Mouse (Mus musculus) telencephalon, adult 2 months (tissue): ENCODE measurements around the gene Uspl1.
A peak's percentile ranks its signal among the peaks of the same experiment; 100 is the strongest.

Experiments used
- DNase-seq: peaks from one replicate; pipeline ENCODE4 v3.0.0-alpha.2; 2011; ENCODE audit warnings: low read depth, low spot score

Uspl1 gene

DNA sequence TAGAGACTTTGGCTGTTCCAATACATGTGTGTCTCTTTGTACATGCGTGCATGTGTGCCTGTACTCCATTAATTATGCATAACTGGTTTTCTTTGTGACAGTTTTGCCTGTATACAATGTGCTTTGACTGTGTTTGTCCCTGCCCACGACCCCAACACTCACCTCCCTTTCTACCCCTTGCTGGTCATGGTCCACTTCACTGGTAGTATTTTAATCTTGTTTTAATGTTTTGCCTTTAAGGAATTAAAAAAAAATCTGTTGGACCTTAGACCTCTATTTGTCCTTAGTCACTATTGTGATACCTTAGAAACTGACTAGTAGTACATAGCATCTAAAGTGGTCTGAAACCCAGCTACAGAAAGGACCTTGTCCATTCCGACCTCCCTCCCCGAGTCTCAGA is 26.9 kb downstream of the Uspl1 start:
- DNase-seq = no peak

DNA sequence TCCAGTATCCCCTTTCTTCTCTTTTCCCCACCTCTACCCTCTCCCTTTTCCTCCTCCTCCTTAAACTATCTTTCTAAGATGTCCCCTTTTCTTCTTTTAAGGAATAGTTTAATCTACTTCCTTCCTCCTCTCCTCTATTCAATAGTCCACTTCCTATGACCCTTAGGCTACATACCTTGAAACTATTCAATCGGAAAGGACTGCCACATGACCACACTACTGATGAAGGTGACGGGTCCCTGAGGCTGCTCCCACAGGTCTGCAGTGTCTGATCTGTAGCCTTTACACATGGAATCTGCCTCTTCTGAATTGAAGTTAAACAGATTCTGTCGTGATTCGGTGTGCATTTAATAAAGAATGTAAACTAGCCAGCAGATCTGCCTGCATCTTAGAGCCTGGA is 28.7 kb downstream of the Uspl1 start:
- no peak for DNase-seq

DNA sequence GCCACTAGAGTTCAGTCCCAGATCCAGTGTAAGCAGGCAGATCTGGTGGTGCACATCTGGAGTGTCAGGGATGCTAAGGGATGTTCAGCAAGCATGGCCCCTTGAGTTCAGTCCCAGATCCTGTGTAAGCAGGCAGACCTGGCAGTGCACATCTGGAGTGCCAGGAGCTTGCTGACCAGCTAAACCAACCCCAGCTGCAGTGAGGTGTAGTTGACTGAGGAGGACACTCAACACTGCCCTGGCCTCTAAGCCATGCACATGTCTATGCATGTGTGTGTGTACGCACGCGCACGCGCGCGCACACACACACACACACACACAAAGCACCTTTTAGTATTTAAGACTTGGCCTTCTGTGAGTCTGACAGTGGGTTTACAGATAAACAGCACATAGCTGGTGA is 31.4 kb downstream of the Uspl1 start:
- DNase-seq = no peak

DNA sequence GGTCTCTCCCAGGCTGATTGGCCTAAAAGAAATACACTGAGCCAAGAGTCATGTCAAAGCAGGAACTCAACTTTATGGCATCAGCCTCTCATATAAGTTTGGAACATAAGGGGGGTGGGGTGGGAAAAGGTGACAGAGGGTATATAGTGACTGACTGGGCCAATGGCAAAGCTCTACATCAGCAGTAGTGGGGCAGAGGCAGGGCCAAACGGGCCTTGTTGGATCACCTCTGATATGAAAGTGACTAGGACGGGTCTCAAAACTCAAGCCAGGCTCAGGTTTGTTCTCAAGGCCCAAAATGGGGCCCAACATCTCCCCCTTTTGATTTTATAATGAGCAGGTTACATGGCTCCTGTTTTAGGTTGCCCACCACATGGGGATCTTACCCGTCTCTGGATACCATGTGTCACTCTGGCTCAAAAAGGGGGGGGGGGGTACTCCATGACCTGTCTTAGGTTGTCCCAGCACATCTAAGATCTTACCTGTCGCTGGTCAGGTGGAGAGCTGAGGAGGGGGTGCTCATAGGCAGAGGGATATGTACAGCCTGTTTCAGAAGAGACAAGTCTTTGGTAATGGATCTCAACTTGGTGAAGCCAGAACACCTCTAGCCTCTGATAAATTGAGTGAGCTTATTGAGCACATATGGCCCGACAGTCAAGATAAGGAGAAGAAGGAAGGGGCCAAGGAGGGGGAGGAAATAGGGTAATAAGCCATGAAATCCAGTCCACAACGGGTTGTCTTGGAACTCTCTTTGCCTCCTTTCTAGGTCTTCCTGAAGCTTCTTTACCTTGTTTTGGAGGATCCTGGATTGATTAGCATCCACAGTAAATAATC is 33.6 kb downstream of the Uspl1 start:
- DNase-seq = no peak

DNA sequence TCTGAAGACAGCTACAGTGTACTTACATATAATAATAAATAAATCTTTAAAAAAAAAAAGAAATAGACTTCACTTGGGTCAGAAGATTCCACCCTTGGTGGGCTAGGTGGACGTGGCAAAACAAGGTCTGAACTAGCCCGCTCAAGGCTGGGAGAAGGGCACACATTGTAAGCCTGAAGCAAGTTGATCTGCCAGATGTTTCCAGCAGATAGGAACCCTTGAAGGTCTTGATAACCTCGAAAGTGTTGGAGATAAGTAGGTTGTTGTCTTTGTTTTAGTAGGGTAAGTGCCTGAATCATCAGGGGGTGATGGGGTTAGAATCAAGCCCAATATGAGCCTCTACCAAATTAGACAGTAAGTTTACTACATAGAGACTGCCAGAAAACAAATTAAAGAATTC is 35.3 kb downstream of the Uspl1 start:
- DNase-seq = no peak

DNA sequence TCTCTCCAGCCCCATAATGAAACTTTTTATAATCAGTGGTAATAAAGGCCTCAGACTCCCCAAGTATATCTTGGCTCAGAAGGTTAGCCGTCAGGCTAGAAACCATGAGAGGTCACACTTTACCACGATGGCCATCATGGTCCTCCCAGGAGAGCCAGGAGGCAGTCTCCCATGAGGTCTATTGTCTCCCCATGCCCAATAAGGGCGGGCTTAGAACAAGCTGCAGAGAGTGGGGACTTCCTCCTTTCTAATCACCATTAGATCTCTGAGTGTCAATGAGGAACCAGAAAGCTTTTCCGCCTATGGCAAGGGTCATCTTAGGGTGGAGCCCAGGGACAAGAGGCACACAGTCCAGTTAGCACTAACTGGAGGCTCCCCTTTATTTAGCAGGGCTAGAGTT is 37.2 kb downstream of the Uspl1 start:
- DNase-seq = no peak

DNA sequence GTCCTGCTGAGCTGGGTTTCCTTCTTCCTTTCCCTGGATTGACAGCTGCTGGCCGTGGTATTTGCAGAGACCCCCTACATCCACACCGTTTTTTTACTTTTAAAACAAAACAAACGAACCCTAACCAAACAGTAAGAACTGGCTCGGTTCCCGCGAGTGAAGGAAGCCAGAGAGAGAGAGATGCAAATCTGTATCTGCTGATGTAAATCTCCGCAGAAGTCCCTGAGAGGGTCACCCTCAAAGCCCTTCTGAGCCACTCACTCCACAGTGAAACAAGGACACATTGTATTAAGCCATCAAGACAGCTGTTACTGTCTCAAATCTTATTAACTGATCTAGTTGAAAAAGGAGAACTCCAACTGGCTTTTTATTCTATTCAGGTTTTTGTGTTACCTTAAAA is 40.5 kb downstream of the Uspl1 start:
- no peak for DNase-seq

DNA sequence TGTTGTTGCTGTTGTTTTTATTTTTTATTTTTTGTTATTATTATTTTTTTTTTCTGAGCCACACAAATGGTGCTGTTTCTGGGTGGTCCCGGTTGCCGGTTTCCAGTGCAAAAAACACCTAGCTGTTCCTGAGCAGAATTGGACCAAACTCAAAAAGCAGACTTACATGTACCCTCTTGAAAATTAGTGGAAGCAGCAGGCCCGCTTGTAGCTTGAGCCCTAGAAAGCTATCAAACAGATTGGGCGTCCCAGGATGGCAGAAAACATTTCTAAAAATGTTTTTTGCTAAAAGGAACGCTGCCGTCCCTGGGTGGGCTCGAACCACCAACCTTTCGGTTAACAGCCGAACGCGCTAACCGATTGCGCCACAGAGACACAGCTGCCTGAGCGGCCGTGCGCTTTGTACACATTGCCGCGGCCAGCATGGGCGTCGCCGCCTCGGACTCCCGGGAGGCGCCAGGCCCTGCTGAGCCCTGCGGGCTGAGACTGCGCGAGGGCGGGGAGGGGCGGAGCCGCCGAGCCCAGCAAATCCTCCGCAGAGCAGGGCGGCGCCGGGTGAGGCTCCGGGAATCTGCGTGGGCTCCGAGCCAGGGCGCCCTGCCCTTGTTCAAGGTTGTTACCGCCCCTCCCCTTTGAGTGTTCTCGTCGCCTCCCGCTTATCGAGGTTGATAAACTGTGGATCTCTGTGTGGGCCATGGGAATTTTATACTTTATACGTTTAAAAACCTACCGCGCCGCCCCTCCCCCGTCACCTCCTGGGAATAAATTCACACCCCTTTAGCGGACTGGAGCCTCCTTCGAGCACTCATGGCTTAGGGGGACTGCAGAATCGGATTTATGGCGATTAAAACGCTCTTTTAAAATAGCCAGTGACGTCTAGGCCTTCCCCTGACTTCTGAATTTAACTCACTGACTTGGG is 44.8 kb downstream of the Uspl1 start:
- peak; percentile 90 for DNase-seq

DNA sequence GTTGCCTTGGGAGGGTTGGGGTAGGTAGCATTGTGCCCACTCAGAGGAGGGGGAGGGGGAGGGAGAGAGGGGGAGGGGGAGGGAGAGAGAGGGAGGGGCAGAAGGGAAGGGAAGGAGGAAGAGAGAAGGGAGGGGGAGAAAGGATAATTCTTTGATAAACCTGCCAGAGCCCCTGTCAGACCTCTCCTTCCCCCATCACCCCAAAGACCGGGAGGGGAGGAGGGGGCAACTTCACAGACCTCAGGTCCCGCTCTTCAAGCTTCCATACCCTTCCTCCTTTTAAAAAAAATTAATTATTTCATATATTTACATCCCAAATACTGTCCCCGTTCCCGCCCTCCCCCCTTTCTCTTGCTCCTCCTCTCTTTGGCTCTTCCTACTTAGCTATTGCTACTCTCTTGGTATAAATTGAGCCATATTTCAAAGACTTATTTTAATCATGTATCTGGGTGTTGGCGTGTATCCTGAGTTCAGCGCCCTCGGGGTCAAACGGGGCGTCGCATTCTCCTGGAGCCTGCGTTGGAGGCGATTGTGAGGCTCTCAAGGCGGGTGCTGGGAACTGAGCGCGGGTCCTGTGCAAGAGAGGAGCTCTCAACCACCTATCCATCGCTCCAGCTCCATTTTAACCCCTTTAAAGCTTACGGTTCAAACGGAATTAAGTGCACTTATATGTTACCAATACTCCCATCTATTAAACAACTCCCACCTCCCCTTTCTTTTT is 45.6 kb downstream of the Uspl1 start:
- no peak for DNase-seq

DNA sequence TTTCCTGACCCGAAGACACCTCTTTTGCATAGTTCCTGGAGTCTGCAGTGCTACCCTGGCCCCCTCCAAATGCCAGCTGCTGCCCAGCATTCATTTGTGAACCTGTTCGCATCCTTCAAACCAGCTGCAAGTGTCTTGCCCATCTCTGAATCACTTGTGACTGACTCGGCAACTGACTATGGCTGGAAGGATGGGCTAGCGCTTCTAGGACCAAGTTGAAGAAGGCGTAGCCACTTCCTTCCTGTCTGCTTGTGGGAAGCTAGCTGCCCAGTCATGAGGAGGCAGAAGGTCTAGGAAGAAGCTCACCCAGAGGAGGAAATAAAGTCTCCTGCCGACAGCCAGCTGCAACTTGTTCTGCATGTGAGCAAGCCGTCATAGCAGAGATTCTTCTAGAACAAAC is 50.9 kb downstream of the Uspl1 start:
- DNase-seq = no peak

DNA sequence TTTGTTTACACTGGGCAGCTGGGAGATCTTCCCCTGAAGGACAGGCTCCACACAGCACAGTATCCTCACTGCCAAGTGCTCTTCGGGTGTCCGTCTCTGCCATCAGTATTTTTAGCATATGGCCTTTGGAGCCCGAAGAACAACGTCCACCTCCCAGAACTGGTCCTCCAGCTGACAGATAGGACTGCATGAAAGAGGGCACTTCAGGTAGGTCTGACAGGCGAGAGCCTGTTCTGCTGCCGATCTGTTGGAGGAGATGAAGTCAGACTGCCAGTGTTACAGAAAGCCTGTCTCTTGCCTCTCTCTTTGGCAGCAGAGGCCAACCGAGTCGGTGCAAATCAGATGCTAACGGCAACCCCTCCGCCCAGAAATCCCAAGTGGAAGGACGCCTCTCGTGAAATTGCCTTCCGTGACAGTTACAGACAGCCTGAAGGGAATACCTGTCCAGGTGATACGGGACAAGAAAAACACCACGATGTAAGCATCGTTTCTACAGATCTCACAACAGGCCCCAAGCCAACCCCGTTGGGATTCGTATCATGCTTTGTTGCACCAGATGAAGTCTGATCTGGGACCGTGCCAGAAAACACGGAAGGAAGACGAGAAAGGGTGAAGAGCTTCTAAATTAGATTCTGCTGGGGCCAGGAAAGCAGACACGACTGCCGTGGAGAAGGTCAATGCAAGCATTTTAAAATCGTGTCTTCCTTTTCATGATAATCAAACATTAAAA is 53.2 kb downstream of the Uspl1 start:
- no peak for DNase-seq

DNA sequence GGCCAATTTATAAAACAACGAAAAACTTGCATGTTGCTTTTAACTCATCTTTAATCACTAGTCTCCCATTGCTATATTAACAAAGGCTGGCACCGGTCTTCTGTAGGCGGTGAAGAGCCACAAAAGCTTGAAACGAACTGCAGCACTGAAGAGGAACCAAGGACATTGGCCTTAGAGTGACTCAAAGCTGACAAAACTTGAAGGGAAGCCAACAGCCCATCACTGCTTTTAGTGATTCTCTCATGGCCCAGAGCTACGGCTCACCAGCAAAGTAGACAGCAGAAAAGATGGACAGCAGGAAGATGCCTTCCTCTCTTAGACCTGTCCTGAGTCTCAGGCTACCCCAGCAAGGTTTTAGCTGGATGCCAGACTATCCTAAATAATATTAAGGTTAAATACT is 58.3 kb downstream of the Uspl1 start:
- DNase-seq = no peak

DNA sequence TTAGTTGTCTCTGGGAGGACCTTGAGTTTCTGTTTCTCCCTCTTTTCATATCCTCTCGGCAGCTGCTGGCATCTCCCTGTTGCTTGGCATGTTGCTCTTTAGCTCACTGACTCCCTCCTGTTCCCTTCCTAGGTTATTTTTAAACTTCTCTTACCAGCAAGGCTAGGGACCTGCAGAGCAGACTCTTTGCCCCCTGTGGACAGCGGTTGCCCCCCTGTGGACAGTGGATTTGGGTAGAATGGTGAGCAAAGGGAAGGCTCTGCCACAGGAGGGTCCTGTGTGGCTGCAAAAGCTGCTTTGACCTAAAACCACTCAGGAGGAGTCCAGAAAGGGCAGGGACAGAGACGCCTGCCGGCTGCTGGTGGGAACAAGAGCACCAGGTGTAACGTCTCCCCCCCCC is 58.9 kb downstream of the Uspl1 start:
- no peak for DNase-seq

DNA sequence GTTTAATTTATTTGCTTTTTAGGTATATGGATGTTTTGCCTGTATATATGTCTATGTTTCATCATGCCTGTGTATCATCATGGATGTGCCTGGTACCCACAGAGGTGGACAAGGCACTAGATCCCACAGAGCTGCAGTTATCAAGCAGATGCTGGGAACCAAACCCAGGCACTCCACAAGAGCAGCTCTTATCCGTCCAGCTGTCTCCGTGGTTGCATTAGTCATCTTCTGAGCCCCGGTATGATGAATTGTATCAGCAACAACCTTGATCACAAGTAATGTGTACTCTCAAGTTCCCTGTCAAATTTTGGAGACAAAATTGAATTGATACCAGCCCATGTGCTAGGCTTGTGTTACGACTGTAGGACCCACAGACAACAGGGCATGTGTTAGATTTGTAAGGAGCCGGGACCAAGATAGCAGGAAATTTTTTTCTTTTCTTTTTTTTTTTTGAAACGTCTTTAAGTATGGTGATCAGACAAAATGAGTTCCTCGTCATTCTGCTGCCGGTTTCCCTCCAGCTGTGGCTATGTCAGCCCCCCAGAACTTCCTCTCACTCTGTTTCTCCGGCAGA is 61.3 kb downstream of the Uspl1 start:
- DNase-seq = no peak

DNA sequence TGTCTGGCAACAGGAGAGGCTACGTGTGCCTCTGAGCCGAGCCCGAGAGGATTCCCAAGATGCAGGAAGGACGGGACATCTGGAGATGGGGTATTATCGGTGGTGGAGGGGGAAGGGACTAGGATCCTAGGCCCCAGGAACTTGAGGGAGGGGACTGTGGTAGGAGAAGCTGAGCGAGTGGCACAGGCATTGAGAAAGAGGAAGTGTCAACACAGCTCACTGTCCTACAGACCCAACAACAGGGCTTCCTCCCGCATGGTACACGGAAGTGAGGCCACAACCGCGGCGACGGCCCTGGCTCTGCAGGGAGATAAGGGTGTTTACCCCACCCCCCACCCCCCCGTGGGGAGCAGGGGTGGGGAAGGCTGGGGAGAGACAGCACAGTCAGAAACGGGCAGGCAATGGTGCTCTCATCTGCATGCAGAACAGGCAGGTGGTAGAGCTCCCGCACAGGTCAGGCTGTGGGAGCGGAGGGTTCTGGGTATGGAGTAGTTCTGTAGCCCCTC is 61.9 kb downstream of the Uspl1 start:
- no peak for DNase-seq

DNA sequence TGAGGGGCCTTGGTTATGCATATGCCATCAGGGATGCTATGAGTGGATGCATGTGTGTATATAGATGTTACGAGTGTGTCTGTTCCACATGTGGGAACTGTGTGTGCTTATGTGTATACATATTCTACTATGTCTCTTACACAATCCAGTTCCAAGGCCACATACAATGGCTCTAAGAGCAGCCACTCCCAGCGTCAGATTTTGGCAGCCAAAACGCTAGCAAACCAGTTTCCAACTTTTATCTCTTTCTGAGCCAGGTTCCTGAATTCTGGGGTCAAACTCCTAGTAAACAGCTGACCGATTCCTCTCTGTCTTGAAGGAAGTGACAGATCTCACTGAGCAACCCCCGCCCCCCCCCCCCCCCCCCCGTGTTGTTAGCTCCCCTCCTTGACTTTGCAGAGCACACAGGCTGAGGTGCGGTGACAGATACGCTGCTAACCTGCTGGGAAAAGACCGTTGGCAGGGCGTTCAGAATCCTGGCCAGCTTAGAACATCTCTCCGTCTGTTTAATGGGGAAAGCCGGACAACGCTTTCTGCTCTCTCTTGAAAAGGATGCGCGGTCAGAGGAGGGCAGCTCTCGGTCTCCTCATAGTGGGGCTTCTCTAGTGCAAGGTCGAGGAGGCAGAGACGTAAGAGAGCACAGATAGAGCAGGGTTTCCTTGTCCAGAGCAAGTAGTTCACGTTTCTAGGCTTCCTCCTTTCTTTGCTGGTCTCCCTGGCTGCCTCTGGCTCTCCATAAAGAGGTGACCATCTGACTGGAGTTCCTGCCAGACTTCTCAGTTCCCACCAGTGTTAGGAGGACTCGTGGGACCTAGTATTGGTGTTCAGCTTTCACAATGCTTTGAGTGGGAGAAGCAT is 63.1 kb downstream of the Uspl1 start:
- no peak for DNase-seq

DNA sequence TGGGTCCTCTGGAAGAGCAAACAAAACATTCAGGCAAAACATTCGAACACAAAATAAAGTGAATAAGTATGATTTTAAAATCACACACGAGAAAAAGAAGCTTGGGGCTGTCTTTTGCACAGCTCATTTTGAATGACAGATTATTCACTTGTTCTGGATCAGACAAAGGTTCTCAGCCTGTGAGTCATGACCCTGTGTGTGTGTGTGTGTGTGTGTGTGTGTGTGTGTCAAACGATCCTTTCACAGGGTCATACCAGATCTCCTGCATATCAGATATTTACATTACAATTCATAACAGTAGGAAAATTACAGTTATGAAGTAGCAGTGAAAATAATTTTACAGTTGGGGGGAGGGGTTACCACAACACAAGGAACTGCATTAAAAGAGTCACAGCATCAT is 68.2 kb downstream of the Uspl1 start:
- DNase-seq = no peak

DNA sequence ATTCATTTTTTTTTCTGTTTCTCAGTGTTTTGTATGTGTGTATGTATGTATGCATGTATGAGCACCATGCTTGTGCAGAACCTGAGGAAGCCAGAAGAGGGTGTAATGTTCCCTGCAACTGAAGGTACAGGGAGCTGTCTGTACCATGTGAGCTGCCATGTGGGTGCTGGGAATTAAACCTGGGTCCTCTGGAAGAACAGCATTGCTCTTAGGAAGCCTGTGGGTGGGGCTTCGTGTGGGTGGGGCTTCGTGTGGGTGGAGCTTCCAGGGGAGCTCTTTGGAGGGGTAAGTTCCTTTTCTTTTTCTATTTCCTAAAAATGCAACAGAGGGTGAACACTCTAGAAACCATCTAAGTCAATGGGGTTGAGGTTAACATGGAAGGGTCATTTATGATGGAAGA is 69.3 kb downstream of the Uspl1 start:
- DNase-seq = no peak

DNA sequence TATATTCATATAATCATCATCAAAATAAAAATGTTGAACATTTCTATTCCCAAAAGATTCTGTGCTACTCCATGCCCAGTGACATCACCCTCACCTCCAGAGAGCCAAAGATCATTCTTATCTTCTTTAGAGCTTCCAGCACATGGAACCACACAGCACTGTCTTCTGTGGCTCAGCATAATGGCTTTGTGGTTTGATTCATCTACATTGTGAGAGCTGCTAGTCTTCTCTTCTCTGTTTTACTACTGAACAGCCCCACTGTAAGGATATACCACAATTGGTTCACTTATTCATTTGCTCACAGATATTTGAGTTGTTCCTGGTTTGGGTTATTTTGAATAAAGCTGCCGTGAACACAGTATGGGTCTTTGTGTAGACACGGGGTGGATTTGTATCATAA is 71.4 kb downstream of the Uspl1 start:
- no peak for DNase-seq
